ENCODE assay signal across 8 mouse cellular contexts in the genomic region with DNA sequence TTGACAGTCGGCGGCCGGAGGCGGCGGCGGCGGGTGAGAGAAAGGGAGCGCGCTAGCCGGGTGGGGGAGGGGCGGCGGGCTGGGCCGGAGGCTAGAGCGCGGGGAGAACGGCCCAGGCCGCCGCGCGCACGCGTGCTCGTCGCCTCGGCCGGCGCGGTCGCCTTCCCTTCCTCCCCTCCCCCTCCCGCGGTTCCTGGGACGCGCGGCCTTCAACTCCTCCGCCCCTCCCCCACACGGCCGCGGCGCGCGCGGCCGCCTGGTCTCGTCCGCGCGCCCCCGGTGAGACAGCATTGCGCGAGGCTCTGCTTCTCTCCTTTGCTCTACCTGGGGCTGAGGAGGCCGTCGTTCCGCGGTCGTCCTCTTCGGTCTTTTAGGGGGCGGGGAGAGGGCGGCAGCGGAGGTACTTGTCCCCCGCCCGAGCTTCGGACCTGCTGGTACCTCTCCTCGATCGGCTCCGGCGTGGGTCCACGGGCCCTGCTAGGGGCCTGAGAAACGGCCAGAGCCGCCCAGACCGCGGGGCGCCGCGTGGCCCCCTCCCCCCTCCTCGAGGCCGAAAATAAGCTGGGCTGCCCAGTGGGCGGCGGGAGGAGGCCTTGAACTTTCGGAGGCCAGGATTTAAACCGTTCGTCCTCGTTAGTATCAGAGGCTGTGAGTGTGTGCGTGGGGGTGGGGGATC. TPM values are rescaled to one million over a fixed set of nuclear protein-coding genes. Genes with fewer than 3 reads are reported as not detected.
DNase-seq lines count a peak whose midpoint lies in the region; ATAC-seq and TF ChIP-seq lines count a peak whose summit lies in the region.

No protein-coding gene starts in this region.

- H3K36me3 ChIP-seq in C2C12 (ENCODE audit: control insufficient read depth, insufficient read depth) = peaks cover 30% of the 10 kb centered on the region
- H3K36me3 ChIP-seq in lung, embryonic 14.5 days (ENCODE audit: insufficient read depth) = peaks cover 18% of the 10 kb centered on the region
- peaks cover 10% of the 10 kb centered on the region for H3K36me3 ChIP-seq in neural tube, embryonic 15.5 days

- WGBS in lung, embryonic 14.5 days = under 1% methylated on average over 59 of the region's 83 CpGs
- WGBS in neural tube, embryonic 15.5 days = 0% methylated on average over 62 of the region's 83 CpGs

- H3K9me3 ChIP-seq in lung, embryonic 14.5 days (ENCODE audit: low read depth, low read length) = no peaks in the 10 kb centered on the region
- H3K9me3 ChIP-seq in neural tube, embryonic 15.5 days (replicated peaks) = no peaks in the 10 kb centered on the region

- H3K9ac ChIP-seq in lung, embryonic 14.5 days = peak overlapping the region; percentile 98
- H3K9ac ChIP-seq in neural tube, embryonic 15.5 days (replicated peaks) = peak overlapping the region; percentile 88

- H3K4me3 ChIP-seq in C2C12 (ENCODE audit: insufficient read depth, poor library complexity, severe bottlenecking) = peak overlapping the region; percentile 95
- H3K4me3 ChIP-seq in lung, embryonic 14.5 days (ENCODE audit: low read depth, low read length) = peak overlapping the region; percentile 99
- peak overlapping the region; percentile 74 for H3K4me3 ChIP-seq in neural tube, embryonic 15.5 days (replicated peaks)

- H3K4me2 ChIP-seq in lung, embryonic 14.5 days = peak overlapping the region; percentile 83
- peak overlapping the region; percentile 83 for H3K4me2 ChIP-seq in neural tube, embryonic 15.5 days

- H3ac ChIP-seq in C2C12 (ENCODE audit: control insufficient read depth, insufficient read length, low read depth) = peak overlapping the region; percentile 92

- peak overlapping the region; percentile 94 for H3K27ac ChIP-seq in lung, embryonic 14.5 days (ENCODE audit: low read depth)
- peak overlapping the region; percentile 99 for H3K27ac ChIP-seq in neural tube, embryonic 15.5 days (replicated peaks)

- peaks cover 14% of the 10 kb centered on the region; the same call in 1 of the 2 replicates for H3K4me1 ChIP-seq in lung, embryonic 14.5 days (ENCODE audit: insufficient read depth)
- peaks cover 44% of the 10 kb centered on the region for H3K4me1 ChIP-seq in neural tube, embryonic 15.5 days

- peak; percentile 98 for DNase-seq in ZHBTc4 (ENCODE audit: low read depth, low spot score)
- peak; percentile 56 to 84 for DNase-seq in cerebellum, postnatal 4 days (ENCODE audit: low spot score in 2 of 2)
- DNase-seq in gastrocnemius, postnatal 10 days = peak; percentile 86
- peak; percentile 93 for DNase-seq in kidney, postnatal 10 days
- peak; percentile 89 for DNase-seq in lung, embryonic 14.5 days
- DNase-seq in thymus, postnatal 36 days = peak; percentile 75 to 81

- peaks cover 56% of the 10 kb centered on the region for H3K79me2 ChIP-seq in C2C12 (ENCODE audit: control insufficient read depth, insufficient read depth)

- peak; percentile 62 for ATAC-seq in lung, embryonic 14.5 days (ENCODE audit: insufficient read depth)
- ATAC-seq in neural tube, embryonic 15.5 days (ENCODE audit: low FRiP score) = peak; percentile 60

- H3K79me3 ChIP-seq in C2C12 (ENCODE audit: low read depth) = peaks cover 51% of the 10 kb centered on the region

- TF ChIP-seq CTCF in C2C12 (IDR thresholded peaks at IDR 0.05; ENCODE audit: control insufficient read depth, insufficient read depth, insufficient read length) = no peak
- no peak for TF ChIP-seq CTCF in lung, embryonic 14.5 days (IDR thresholded peaks at IDR 0.05; ENCODE audit: low read depth)

- H3K27me3 ChIP-seq in C2C12 (ENCODE audit: control insufficient read depth, insufficient read depth, insufficient read length) = no peaks in the 10 kb centered on the region
- no peaks in the 10 kb centered on the region for H3K27me3 ChIP-seq in lung, embryonic 14.5 days (ENCODE audit: insufficient read depth, low read length)
- no peaks in the 10 kb centered on the region for H3K27me3 ChIP-seq in neural tube, embryonic 15.5 days (replicated peaks)

TF ChIP-seq in C2C12, 6 proteins besides CTCF, POLR2A, EP300 and RAD21:
- TF ChIP-seq MYOD1 (IDR thresholded peaks at IDR 0.05; ENCODE audit: control insufficient read depth, insufficient read length, low read depth) (no peak), MYOG (IDR thresholded peaks at IDR 0.05; ENCODE audit: control insufficient read depth, extremely low read depth, insufficient read length) (no peak), USF1 (IDR thresholded peaks at IDR 0.05; ENCODE audit: low read depth) (no peak), CEBPB (IDR thresholded peaks at IDR 0.05; ENCODE audit: low read depth) (no peak), FOSL1 (IDR thresholded peaks at IDR 0.05; ENCODE audit: insufficient read depth, low read length, poor library complexity, severe bottlenecking) (no peak), MAX (IDR thresholded peaks at IDR 0.05) (no peak)
TF ChIP-seq in C2C12: peak in this region for 0.

RNA-seq across cellular contexts. Expression of a gene that starts 13.2 kb away (rescaled TPM):
- polyA plus RNA-seq in C2C12 (2012; fragmentation: generic; extraction: Trizol) = 63.8 TPM
- total RNA-seq in gastrocnemius, postnatal 10 days (2021) = 100 to 1,000 TPM; 177 to 255 TPM
- polyA plus RNA-seq in lung, embryonic 14.5 days (2014; fragmentation: Nextera tagmentation; extraction: Ambion mirVana) = 429 and 491 TPM in 2 replicates
- 479 and 502 TPM in 2 replicates for polyA plus RNA-seq in neural tube, embryonic 15.5 days (2015; fragmentation: Nextera tagmentation; extraction: Ambion mirVana)

RNA-seq across cellular contexts. Expression of a gene that starts 17.6 kb away (rescaled TPM):
- 0.27 TPM for polyA plus RNA-seq in C2C12 (2012; fragmentation: generic; extraction: Trizol)
- total RNA-seq in gastrocnemius, postnatal 10 days (2021) = 1 to 10 TPM; 3.4 to 3.8 TPM
- 28.4 and 29.3 TPM in 2 replicates for polyA plus RNA-seq in lung, embryonic 14.5 days (2014; fragmentation: Nextera tagmentation; extraction: Ambion mirVana)
- 74.8 and 94.6 TPM in 2 replicates for polyA plus RNA-seq in neural tube, embryonic 15.5 days (2015; fragmentation: Nextera tagmentation; extraction: Ambion mirVana)

RNA-seq across cellular contexts. Expression of a gene that starts 25.4 kb away (rescaled TPM):
- polyA plus RNA-seq in C2C12 (2012; fragmentation: generic; extraction: Trizol) = 852 TPM
- total RNA-seq in gastrocnemius, postnatal 10 days (2021) = 100 to 1,000 TPM; 364 to 374 TPM
- polyA plus RNA-seq in lung, embryonic 14.5 days (2014; fragmentation: Nextera tagmentation; extraction: Ambion mirVana) = 1,057 and 1,075 TPM in 2 replicates
- polyA plus RNA-seq in neural tube, embryonic 15.5 days (2015; fragmentation: Nextera tagmentation; extraction: Ambion mirVana) = 1,232 and 1,344 TPM in 2 replicates

RNA-seq across cellular contexts. Expression of a gene that starts 32.1 kb away (rescaled TPM):
- polyA plus RNA-seq in C2C12 (2012; fragmentation: generic; extraction: Trizol) = 92.5 TPM
- total RNA-seq in gastrocnemius, postnatal 10 days (2021) = 10 to 100 TPM; 39.0 to 39.5 TPM
- 64.9 and 73.4 TPM in 2 replicates for polyA plus RNA-seq in lung, embryonic 14.5 days (2014; fragmentation: Nextera tagmentation; extraction: Ambion mirVana)
- 199 and 224 TPM in 2 replicates for polyA plus RNA-seq in neural tube, embryonic 15.5 days (2015; fragmentation: Nextera tagmentation; extraction: Ambion mirVana)

RNA-seq across cellular contexts. Expression of a gene that starts 32.4 kb away (rescaled TPM):
- polyA plus RNA-seq in C2C12 (2012; fragmentation: generic; extraction: Trizol) = not detected
- total RNA-seq in gastrocnemius, postnatal 10 days (2021) = not detected
- polyA plus RNA-seq in lung, embryonic 14.5 days (2014; fragmentation: Nextera tagmentation; extraction: Ambion mirVana) = not detected in 2 replicates
- not detected in 2 replicates for polyA plus RNA-seq in neural tube, embryonic 15.5 days (2015; fragmentation: Nextera tagmentation; extraction: Ambion mirVana)

Comparison
In these comparisons a context has a peak if more than half of its experiments do, and no peak if none do; other contexts are left out.
1. Peak in every context shown above with its lines: DNase-seq, ATAC-seq, H3K4me3 ChIP-seq and H3K27ac ChIP-seq.
2. RNA of a gene that starts 17.6 kb away (polyA plus RNA-seq): 74.8 to 94.6 TPM in neural tube, embryonic 15.5 days and 28.4 to 29.3 TPM in lung, embryonic 14.5 days; 0.27 TPM in C2C12 (single experiment); every median in the first group is over 10 times any median in the second.